Mouse (Mus musculus) left cerebral cortex, postnatal 10 days (tissue): ENCODE results near the gene Plscr2. TPM values are rescaled to one million over a fixed set of nuclear protein-coding genes. Genes with fewer than 3 reads are reported as not detected.

Experiments used
- DNase-seq, 2 experiments: peaks; one replicate each; pipeline ENCODE4 v3.0.0; 2021 to 2022; ENCODE audit warnings: low spot score in 2 of 2, mixed read lengths in 1 of 2; ENCODE audit errors: extremely low spot score in 1 of 2
- intact Hi-C: fragments of 180-260 bp; cut with DNase I; formaldehyde crosslinking; loops from one replicate; pipeline ENCODE4 v1.15.1; 2025
- microRNA-seq: library from miRNA; unstranded; fragments of <30 nt; microRNA quantifications from one replicate; pipeline ENCODE4 v1.2.0, GENCODE M21; 2022
- total RNA-seq, 2 experiments: library from RNA; stranded (reverse); gene quantifications; 2 replicates each; pipeline ENCODE4 v1.2.3; 2021

Plscr2 gene
- total RNA-seq, 2 experiments from 2014 or later: 1.1 to 1.6 TPM

GRCm38 (mm10) chr9:92331383-92331782 lies 56.0 kb downstream of the Plscr2 start:
- intact Hi-C loops: no loop called here
- DNase-seq: no peak

- intact Hi-C loops: no loop called here
- no peak for DNase-seq
These were observed 59.4 kb downstream of the Plscr2 start for GRCm38 (mm10) chr9:92334845-92335244.

DNA sequence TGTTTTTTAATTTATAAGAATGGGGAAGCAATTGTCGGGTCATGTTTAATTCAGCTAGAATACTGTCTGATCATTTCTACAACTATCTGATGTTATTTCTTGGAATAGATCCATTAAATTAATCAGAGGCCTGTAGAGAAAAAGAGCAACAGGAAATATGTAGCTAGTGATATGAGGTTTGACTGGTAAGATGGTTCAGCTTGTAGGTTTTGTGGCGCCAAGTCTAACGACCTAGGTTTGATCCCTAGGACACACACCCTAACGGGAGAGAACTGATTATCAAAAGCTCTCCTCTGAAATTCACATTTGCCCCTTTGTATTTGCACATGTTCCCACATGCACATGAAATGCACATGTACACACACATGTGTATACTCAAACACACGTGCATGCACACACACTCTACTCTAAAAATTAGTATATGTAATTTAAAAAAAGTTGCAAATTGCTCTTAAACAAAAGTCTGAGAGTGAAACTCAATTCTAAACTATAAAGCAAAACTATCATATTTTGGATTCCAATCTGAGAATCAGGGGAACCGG lies 59.9 kb downstream of the Plscr2 start:
- no peak for DNase-seq
- intact Hi-C loops: no loop called here

DNA sequence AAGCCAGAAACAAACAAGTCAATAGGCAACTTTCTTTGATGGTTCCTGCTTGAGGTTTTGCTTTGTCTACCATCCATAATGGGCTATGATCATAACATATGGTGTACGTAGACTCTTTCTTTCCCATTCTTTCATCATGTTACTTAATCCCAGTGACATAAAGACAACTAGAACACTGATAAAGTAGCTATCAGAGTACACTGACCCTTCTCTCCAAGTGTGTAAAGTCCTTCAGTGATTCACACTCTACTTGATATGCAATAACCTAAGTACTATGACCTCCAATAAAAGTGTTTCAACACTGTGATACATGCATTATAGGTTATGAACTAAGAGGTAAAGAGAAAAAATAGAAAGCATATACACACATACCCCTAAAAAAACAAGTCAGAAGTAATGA lies 61.7 kb downstream of the Plscr2 start:
- intact Hi-C loops: no loop called here
- DNase-seq: no peak

DNA sequence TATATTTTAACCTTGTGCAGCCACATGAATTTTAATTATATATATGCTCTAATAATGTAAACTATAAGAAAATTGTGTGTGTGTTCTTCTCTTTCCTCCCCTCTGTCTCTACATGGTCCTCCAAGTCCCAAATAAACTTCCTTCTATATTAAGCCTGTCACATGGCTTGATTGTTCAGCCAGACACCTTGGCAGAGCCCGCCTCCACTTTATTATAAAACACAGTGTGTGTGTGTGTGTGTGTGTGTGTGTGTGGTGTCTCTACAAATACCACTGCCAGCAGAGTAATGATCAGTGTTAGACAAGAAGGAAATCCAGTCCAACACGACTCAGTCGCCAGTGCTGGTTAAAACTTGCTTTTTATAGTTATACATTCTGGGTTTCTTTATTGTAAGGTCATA lies 62.3 kb downstream of the Plscr2 start:
- DNase-seq: no peak
- intact Hi-C loops: no loop called here

DNA sequence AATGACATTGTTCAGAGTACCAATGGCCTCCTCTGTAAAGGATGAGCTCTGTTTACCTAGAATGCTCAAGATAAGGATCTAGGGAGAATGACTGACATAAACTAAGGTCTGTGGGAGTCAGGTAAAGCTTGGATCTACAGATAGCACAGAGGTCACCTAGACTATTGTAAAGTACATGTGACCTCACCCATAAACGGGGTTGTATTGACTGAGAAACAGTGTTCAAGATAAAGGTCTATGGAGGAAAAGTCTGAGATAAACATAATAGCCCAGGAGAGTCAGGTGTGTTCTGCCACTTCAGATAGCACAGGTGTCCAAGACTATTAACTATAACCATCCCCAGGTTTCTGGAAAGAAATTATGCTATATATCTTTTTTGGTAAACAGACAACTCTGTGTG lies 63.6 kb downstream of the Plscr2 start:
- DNase-seq: no peak
- intact Hi-C loops: no loop called here

Small RNAs within 50 kb of the gene (microRNA-seq; reads per million reads assigned to microRNA genes)
- gene Mir6386: not detected

Other genes starting within 250 kb of the Plscr2 start
- gene Plscr5, start 82.7 kb upstream of the Plscr2 start, total RNA-seq: under 1 TPM; 0.39 to 0.49 TPM
- 1 to 10 TPM; 1.2 to 1.3 TPM for gene Plscr1, start 25.9 kb upstream of the Plscr2 start, total RNA-seq
- not detected for gene 1700057G04Rik, start 33.8 kb downstream of the Plscr2 start, total RNA-seq
- 1 to 10 TPM in 1 of 2 experiments, under 1 TPM in 1; 0.66 to 1.1 TPM for gene Plscr4, start 181.8 kb downstream of the Plscr2 start, total RNA-seq